Comparison of ENCODE assay signal across 8 mouse cellular contexts in the genomic region with DNA sequence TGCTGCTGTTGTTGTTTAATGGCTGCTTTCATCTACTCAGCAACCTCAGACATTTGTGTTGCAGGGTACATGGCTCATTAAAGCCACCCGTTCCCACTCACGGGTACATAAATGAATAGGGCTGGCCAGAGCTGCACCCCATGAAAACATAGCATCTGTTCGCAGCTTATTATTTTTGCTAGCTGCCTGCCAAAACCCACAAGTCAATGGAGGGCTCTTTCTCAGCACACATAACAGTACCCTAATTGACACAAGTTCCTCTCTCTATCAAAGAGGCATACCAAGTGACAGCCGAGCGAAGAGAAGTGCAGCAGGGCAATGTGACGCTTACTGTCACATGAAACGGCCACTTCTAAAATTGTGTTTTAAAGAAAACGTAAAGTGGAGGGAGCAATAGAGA. TPM values are rescaled to one million over a fixed set of nuclear protein-coding genes. Genes with fewer than 3 reads are reported as not detected.
DNase-seq lines count a peak whose midpoint lies in the region; ATAC-seq lines count a peak whose summit lies in the region.

No protein-coding gene starts in this region.

- peak overlapping the region; percentile 45 for H3K4me3 ChIP-seq in heart, embryonic 15.5 days
- H3K4me3 ChIP-seq in midbrain, embryonic 13.5 days (replicated peaks): no peak overlapping the region
- no peak overlapping the region for H3K4me3 ChIP-seq in midbrain, embryonic 10.5 days
- no peak overlapping the region; the same call in 1 of the 2 replicates for H3K4me3 ChIP-seq in intestine, embryonic 16.5 days (ENCODE audit: low read length)
- H3K4me3 ChIP-seq in stomach, embryonic 15.5 days (replicated peaks): no peak overlapping the region; the same call in 1 of the 2 replicates

- H3K9ac ChIP-seq in heart, embryonic 15.5 days: 0 out of 2 replicates have a peak overlapping the region, but pooled peaks have one; percentile 21
- no peak overlapping the region for H3K9ac ChIP-seq in midbrain, embryonic 13.5 days (replicated peaks)
- peak overlapping the region; percentile 25; the same call in 1 of the 2 replicates for H3K9ac ChIP-seq in intestine, embryonic 16.5 days (ENCODE audit: low read depth, low read length)
- H3K9ac ChIP-seq in stomach, embryonic 15.5 days: no peak overlapping the region

- WGBS in heart, embryonic 15.5 days: 61% methylated on average over 8 of the region's 8 CpGs
- WGBS in midbrain, embryonic 13.5 days: 76% methylated on average over 8 of the region's 8 CpGs
- WGBS in midbrain, embryonic 10.5 days: 88% methylated on average over 8 of the region's 8 CpGs
- WGBS in intestine, embryonic 16.5 days: 84% methylated on average over 8 of the region's 8 CpGs
- WGBS in stomach, embryonic 15.5 days: 87% methylated on average over 8 of the region's 8 CpGs

- no peaks in the 10 kb centered on the region for H3K36me3 ChIP-seq in heart, embryonic 15.5 days
- H3K36me3 ChIP-seq in midbrain, embryonic 13.5 days: no peaks in the 10 kb centered on the region
- H3K36me3 ChIP-seq in midbrain, embryonic 10.5 days: no peaks in the 10 kb centered on the region
- no peaks in the 10 kb centered on the region for H3K36me3 ChIP-seq in intestine, embryonic 16.5 days (ENCODE audit: control insufficient read depth, insufficient read depth, low read length)
- no peaks in the 10 kb centered on the region for H3K36me3 ChIP-seq in stomach, embryonic 15.5 days

- no peak for ATAC-seq in heart, embryonic 15.5 days (replicated peaks; ENCODE audit: insufficient number of reproducible peaks, insufficient read depth, low FRiP score, low read depth)
- peak; percentile 63 for ATAC-seq in midbrain, embryonic 13.5 days
- no peak for ATAC-seq in intestine, embryonic 16.5 days
- ATAC-seq in stomach, embryonic 15.5 days (ENCODE audit: insufficient read depth, low FRiP score, low read depth): no peak

- no peaks in the 10 kb centered on the region for H3K9me3 ChIP-seq in heart, embryonic 15.5 days (replicated peaks)
- H3K9me3 ChIP-seq in midbrain, embryonic 13.5 days: no peaks in the 10 kb centered on the region
- no peaks in the 10 kb centered on the region for H3K9me3 ChIP-seq in midbrain, embryonic 10.5 days (replicated peaks)
- H3K9me3 ChIP-seq in intestine, embryonic 16.5 days (ENCODE audit: control insufficient read depth, low read length): no peaks in the 10 kb centered on the region
- no peaks in the 10 kb centered on the region for H3K9me3 ChIP-seq in stomach, embryonic 15.5 days

- no peaks in the 10 kb centered on the region for H3K27me3 ChIP-seq in heart, embryonic 15.5 days
- no peaks in the 10 kb centered on the region for H3K27me3 ChIP-seq in midbrain, embryonic 13.5 days
- peaks cover 19% of the 10 kb centered on the region; the same call in 1 of the 2 replicates for H3K27me3 ChIP-seq in midbrain, embryonic 10.5 days (ENCODE audit: low read depth, poor library complexity, severe bottlenecking)
- H3K27me3 ChIP-seq in intestine, embryonic 16.5 days (replicated peaks; ENCODE audit: control insufficient read depth, insufficient read depth, low read length): 0 out of 2 replicates have a peak, but pooled peaks cover 3% of the 10 kb centered on the region
- H3K27me3 ChIP-seq in stomach, embryonic 15.5 days (replicated peaks): 0 out of 2 replicates have a peak, but pooled peaks cover 7% of the 10 kb centered on the region

- peak overlapping the region; percentile 58 for H3K4me2 ChIP-seq in heart, embryonic 15.5 days
- H3K4me2 ChIP-seq in midbrain, embryonic 13.5 days (replicated peaks): peak overlapping the region; percentile 44
- H3K4me2 ChIP-seq in intestine, embryonic 16.5 days (ENCODE audit: low read depth, low read length): no peak overlapping the region; the same call in 1 of the 2 replicates
- peak overlapping the region; percentile 48; the same call in 1 of the 2 replicates for H3K4me2 ChIP-seq in stomach, embryonic 15.5 days

- H3K4me1 ChIP-seq in heart, embryonic 15.5 days (replicated peaks): no peaks in the 10 kb centered on the region
- no peaks in the 10 kb centered on the region for H3K4me1 ChIP-seq in midbrain, embryonic 13.5 days (replicated peaks)
- H3K4me1 ChIP-seq in midbrain, embryonic 10.5 days: no peaks in the 10 kb centered on the region
- H3K4me1 ChIP-seq in intestine, embryonic 16.5 days (ENCODE audit: control insufficient read depth, insufficient read depth, low read length): no peaks in the 10 kb centered on the region
- H3K4me1 ChIP-seq in stomach, embryonic 15.5 days: no peaks in the 10 kb centered on the region

- intact Hi-C loops in heart, postnatal 14 days (cut with DNase I): loop anchor here (1.0 to 10.0 kb wide), 2 partner anchors 96 to 254 kb away; partner anchors contain the start of gene Pola1

- peak overlapping the region; percentile 45; the same call in 1 of the 2 replicates for H3K27ac ChIP-seq in heart, embryonic 15.5 days
- H3K27ac ChIP-seq in midbrain, embryonic 13.5 days: no peak overlapping the region
- H3K27ac ChIP-seq in midbrain, embryonic 10.5 days (replicated peaks): no peak overlapping the region
- no peak overlapping the region for H3K27ac ChIP-seq in intestine, embryonic 16.5 days (ENCODE audit: low read length)
- no peak overlapping the region for H3K27ac ChIP-seq in stomach, embryonic 15.5 days

- DNase-seq in heart, postnatal 14 days: no peak
- no peak for DNase-seq in midbrain, embryonic 10.5 days (ENCODE audit: low spot score)
- DNase-seq in natural killer cell, adult 2 months (ENCODE audit: low spot score in 2 of 2): no peak
- no peak for DNase-seq in frontal cortex, postnatal 36 days (ENCODE audit: low spot score in 2 of 2)

RNA-seq across cellular contexts. Expression of gene Pdk3, which starts 57.0 kb away (rescaled TPM):
- polyA plus RNA-seq in heart, embryonic 15.5 days (2015; fragmentation: Nextera tagmentation; extraction: Ambion mirVana): 94.9 and 97.2 TPM in 2 replicates
- total RNA-seq in heart, postnatal 14 days (2021): 1 to 10 TPM; 6.0 to 7.4 TPM
- polyA plus RNA-seq in midbrain, embryonic 13.5 days (2015; fragmentation: Nextera tagmentation; extraction: Ambion mirVana): 23.5 and 29.0 TPM in 2 replicates
- polyA plus RNA-seq in midbrain, embryonic 10.5 days (2016; fragmentation: Nextera tagmentation; extraction: Ambion mirVana): 58.6 and 68.9 TPM in 2 replicates
- polyA plus RNA-seq in intestine, embryonic 16.5 days (2015; fragmentation: Nextera tagmentation; extraction: Ambion mirVana): 61.3 and 63.9 TPM in 2 replicates
- polyA plus RNA-seq in stomach, embryonic 15.5 days (2015; fragmentation: Nextera tagmentation; extraction: Ambion mirVana): 53.1 and 54.6 TPM in 2 replicates

Comparison
In these comparisons a context has a peak if more than half of its experiments do, and no peak if none do; other contexts are left out.
1. H3K9ac ChIP-seq: peak in heart, embryonic 15.5 days (single experiment) and intestine, embryonic 16.5 days (single experiment); none in midbrain, embryonic 13.5 days (single experiment) and stomach, embryonic 15.5 days (single experiment).